Mouse (Mus musculus) CH12.LX (cell line): ENCODE data around the gene Kncn.

Experiments used
- CTCF ChIP-seq, 2 experiments: IDR thresholded peaks in 1 of 2; conservative IDR thresholded peaks in 1 of 2; 2 replicates each; pipeline ENCODE4 v1.5.1; 2011 to 2012; ENCODE audit warnings: low read depth in 2 of 2, low read length in 2 of 2, improper control_type of control experiment in 1 of 2, inconsistent platforms in 1 of 2, mild to moderate bottlenecking in 1 of 2, moderate library complexity in 1 of 2
- EP300 ChIP-seq: IDR thresholded peaks from 2 replicates; pipeline ENCODE4 v1.6.1; 2011; ENCODE audit warnings: low read length, improper control_type of control experiment
- IRF4 ChIP-seq: IDR thresholded peaks from 2 replicates; pipeline ENCODE4 v1.6.1; 2014; ENCODE audit warnings: low read depth, mild to moderate bottlenecking, inconsistent platforms, low read length, improper control_type of control experiment
- JUN ChIP-seq: IDR thresholded peaks from 2 replicates; pipeline ENCODE4 v1.6.1; 2011; ENCODE audit warnings: low read depth, mild to moderate bottlenecking, low read length, improper control_type of control experiment, moderate library complexity; ENCODE audit not compliant: insufficient read depth
- MAZ ChIP-seq: IDR thresholded peaks from 2 replicates; pipeline ENCODE4 v1.6.1; 2012; ENCODE audit warnings: low read depth, mild to moderate bottlenecking, inconsistent platforms, low read length, improper control_type of control experiment, moderate library complexity
- POLR2A ChIP-seq: IDR thresholded peaks from 2 replicates; pipeline ENCODE4 v1.6.1; 2011; ENCODE audit warnings: low read depth, mild to moderate bottlenecking, improper control_type of control experiment, low read length
- SIN3A ChIP-seq: IDR thresholded peaks from 2 replicates; pipeline ENCODE4 v1.6.1; 2012; ENCODE audit warnings: low read length, improper control_type of control experiment, inconsistent platforms
- SMC3 ChIP-seq: IDR thresholded peaks from 2 replicates; pipeline ENCODE4 v1.6.1; 2011; ENCODE audit warnings: low read depth, low read length, improper control_type of control experiment
- TBP ChIP-seq: conservative IDR thresholded peaks from 2 replicates; pipeline ENCODE4 v1.6.1; 2011; ENCODE audit warnings: low read depth, low read length, improper control_type of control experiment
- ZNF384 ChIP-seq: IDR thresholded peaks from 2 replicates; pipeline ENCODE4 v1.6.1; 2012; ENCODE audit warnings: low read depth, low read length, improper control_type of control experiment, inconsistent platforms

- TF ChIP-seq CTCF (conservative IDR thresholded peaks at IDR 0.05 in 1 of 2, IDR thresholded peaks at IDR 0.05 in 1 of 2; ENCODE audit: low read depth in 2 of 2, low read length in 2 of 2), result no peak
- TF ChIP-seq JUN, result no peak
- no peak for TF ChIP-seq MAZ
- TF ChIP-seq IRF4, result no peak
- no peak for TF ChIP-seq ZNF384
- no peak; the same call in 1 of the 2 replicates for TF ChIP-seq SIN3A
- TF ChIP-seq POLR2A, result no peak
- no peak for TF ChIP-seq EP300
- TF ChIP-seq TBP, result no peak
- no peak for TF ChIP-seq SMC3
These were observed 36.1 kb upstream of the Kncn start for GRCm38 (mm10) chr4:115848083-115848482.
